Mouse (Mus musculus): ENCODE measurements around the gene Cnep1r1. TPM values are rescaled to one million over a fixed set of nuclear protein-coding genes. Genes with fewer than 3 reads are reported as not detected.

The Cnep1r1 gene
- polyA plus RNA-seq, 1 experiment = 19.0 TPM

GRCm38 (mm10) chr8:88175264-88175663 is 56.7 kb downstream of the Cnep1r1 start:
- H3K4me1 ChIP-seq (ENCODE audit: control insufficient read depth, insufficient read depth, low read length) = no peaks in the 10 kb centered on the region
- no peak overlapping the region for H3K4me3 ChIP-seq (replicated peaks; ENCODE audit: extremely low read depth, low read depth, low read length)
- DNase-seq = no peak
- TF ChIP-seq CTCF (IDR thresholded peaks at IDR 0.05; ENCODE audit: insufficient read depth, low read length) (no peak), POLR2A (IDR thresholded peaks at IDR 0.05; ENCODE audit: borderline replicate concordance, extremely low read depth, low read depth, low read length) (no peak)
- 80% methylated on average over 7 of the region's 7 CpGs for WGBS

GRCm38 (mm10) chr8:88177291-88177690 is 58.7 kb downstream of the Cnep1r1 start:
- whole genome bisulfite sequencing = 75% methylated on average over 8 of the region's 8 CpGs

GRCm38 (mm10) chr8:88183121-88183520 is 64.6 kb downstream of the Cnep1r1 start:
- no peaks in the 10 kb centered on the region for H3K4me1 ChIP-seq (ENCODE audit: control insufficient read depth, insufficient read depth, low read length)
- no peak overlapping the region for H3K4me3 ChIP-seq (replicated peaks; ENCODE audit: extremely low read depth, low read depth, low read length)
- WGBS = 82% methylated on average over 2 of the region's 2 CpGs
- no peak for DNase-seq
- TF ChIP-seq POLR2A (IDR thresholded peaks at IDR 0.05; ENCODE audit: borderline replicate concordance, extremely low read depth, low read depth, low read length) = no peak

More at GRCm38 (mm10) chr8:88177291-88177690, 58.7 kb downstream of the Cnep1r1 start:
- DNase-seq = no peak
- TF ChIP-seq POLR2A (IDR thresholded peaks at IDR 0.05; ENCODE audit: borderline replicate concordance, extremely low read depth, low read depth, low read length) (no peak), CTCF (IDR thresholded peaks at IDR 0.05; ENCODE audit: insufficient read depth, low read length) (no peak)
- H3K4me1 ChIP-seq (ENCODE audit: control insufficient read depth, insufficient read depth, low read length) = no peaks in the 10 kb centered on the region
- H3K4me3 ChIP-seq (replicated peaks; ENCODE audit: extremely low read depth, low read depth, low read length) = no peak overlapping the region

Other genes with a start within 250 kb of the Cnep1r1 start
- 6.4 and 7.5 TPM in 2 replicates for gene Zfp423, start 159.2 kb upstream of the Cnep1r1 start, polyA plus RNA-seq (2012; rRNA removed)
- gene Heatr3, start 19.1 kb downstream of the Cnep1r1 start, polyA plus RNA-seq (2012; rRNA removed) = 9.3 and 12.2 TPM in 2 replicates
- 16.5 and 22.9 TPM in 2 replicates for gene Tent4b, start 80.4 kb downstream of the Cnep1r1 start, polyA plus RNA-seq (2012; rRNA removed)
- 57.0 and 60.0 TPM in 2 replicates for gene Adcy7, start 153.6 kb downstream of the Cnep1r1 start, polyA plus RNA-seq (2012; rRNA removed)
- 18.6 and 28.5 TPM in 2 replicates for gene Brd7, start 243.4 kb downstream of the Cnep1r1 start, polyA plus RNA-seq (2012; rRNA removed)